Mouse (Mus musculus): Measurements from ENCODE around the gene Midn. TPM values are rescaled to one million over a fixed set of nuclear protein-coding genes. Genes with fewer than 3 reads are reported as not detected.

The Midn gene
- total and polyA plus RNA-seq, 3 experiments: 8.1 to 26.7 TPM; not detected in 1

DNA sequence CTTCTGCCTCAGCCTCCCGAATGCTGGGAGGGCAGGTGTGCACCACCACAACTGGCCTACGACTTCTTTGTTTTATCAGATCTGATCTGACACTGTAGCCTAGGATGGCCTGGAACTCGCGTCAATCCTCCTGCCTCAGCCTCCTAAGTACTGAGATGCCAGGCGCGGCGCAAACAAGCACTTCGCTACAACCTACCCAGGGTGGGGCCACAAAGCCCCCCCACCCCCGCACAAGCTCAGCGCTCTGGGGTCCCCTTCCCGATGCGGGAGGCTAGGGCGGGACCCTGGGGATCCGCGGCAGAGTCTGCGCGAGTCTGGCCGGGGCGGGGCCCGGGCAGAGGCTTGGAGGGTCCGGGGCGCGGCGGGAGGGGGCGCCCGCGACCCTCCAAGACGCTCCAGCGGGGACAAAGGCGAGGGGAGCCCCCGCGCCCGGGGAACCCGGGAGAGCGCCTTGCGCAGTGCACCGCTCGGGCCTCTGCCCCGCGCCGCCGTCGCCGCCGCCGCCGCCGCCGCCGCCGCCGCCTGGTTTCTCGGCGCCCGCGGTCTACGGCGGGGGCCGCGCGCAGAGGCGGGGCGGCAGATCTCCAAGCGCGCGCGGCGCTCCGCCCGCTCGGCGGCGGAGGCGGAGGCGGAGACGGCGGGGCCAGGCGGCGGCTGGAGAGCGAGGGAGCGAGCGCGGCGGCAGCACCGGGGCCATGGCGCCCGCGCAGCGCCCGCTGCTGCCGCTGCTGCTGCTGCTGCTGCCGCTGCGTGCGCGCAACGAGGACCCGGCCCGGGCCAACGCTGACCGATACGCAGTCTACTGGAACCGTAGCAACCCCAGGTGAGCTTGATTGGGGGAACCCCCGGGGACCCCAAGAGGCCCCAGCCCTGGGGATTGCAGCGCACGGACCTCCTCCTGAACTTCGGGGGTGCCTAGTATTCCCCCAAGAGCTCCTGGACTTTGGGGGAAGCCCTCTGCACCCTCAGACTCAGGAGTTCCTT, 31.3 kb downstream of the Midn start, which contains the start of gene Efna2:
Gene Efna2, plus strand, starts transcription at position 415 of the 984 bp plus-strand sequence.
- Histone ChIP-seq H3K27ac (ENCODE audit: control insufficient read depth, low read depth, low read length) (no peak within 1 kb of the TSS), H3K79me2 (ENCODE audit: control insufficient read depth, insufficient read depth, low read length, poor library complexity) (no peaks in the 10 kb centered on the region), H3K4me1 (ENCODE audit: control insufficient read depth in 1 of 2, insufficient read depth in 2 of 2, low read length in 2 of 2) (no peaks in the 10 kb centered on the region), H3K27me3 (ENCODE audit: control insufficient read depth in 1 of 2, insufficient read depth in 2 of 2, low read length in 2 of 2) (peaks cover 9 to 12% of the 10 kb centered on the region in 2 experiments), H3K9ac (ENCODE audit: control insufficient read depth, low read depth, low read length, poor library complexity, severe bottlenecking) (peak within 1 kb of the TSS; percentile 53), H3K4me3 (ENCODE audit: control insufficient read depth in 1 of 2, insufficient read depth in 1 of 2, low read depth in 2 of 2, low read length in 2 of 2) (peak within 1 kb of the TSS in 1 of 2 experiments; percentile 35; a peak in 2 of 4 replicates), H3K36me3 (ENCODE audit: control insufficient read depth in 1 of 2, insufficient read depth in 2 of 2, low read length in 2 of 2) (no peaks in the 10 kb centered on the region), H3K9me3 (replicated peaks; ENCODE audit: insufficient read depth, low read length) (no peaks in the 10 kb centered on the region)
- no peak for DNase-seq (ENCODE audit: low read depth, low spot score)
- no peak for TF ChIP-seq POLR2AphosphoS2 (IDR thresholded peaks at IDR 0.05; ENCODE audit: low read length)
- TF ChIP-seq E2F4 (IDR thresholded peaks at IDR 0.05; ENCODE audit: borderline replicate concordance, low read depth, low read length): no peak
- no peak for TF ChIP-seq NELFE (IDR thresholded peaks at IDR 0.05; ENCODE audit: low read depth, low read length)
- TF ChIP-seq MYB (IDR thresholded peaks at IDR 0.05; ENCODE audit: low read depth, low read length): no peak
- TF ChIP-seq SIN3A (IDR thresholded peaks at IDR 0.05; ENCODE audit: low read length): no peak
- no peak for TF ChIP-seq MAFK (IDR thresholded peaks at IDR 0.05; ENCODE audit: borderline replicate concordance, low read depth, low read length)
- no peak for TF ChIP-seq CHD2 (IDR thresholded peaks at IDR 0.05; ENCODE audit: low read length)
- TF ChIP-seq ZKSCAN1 (IDR thresholded peaks at IDR 0.05; ENCODE audit: low read depth, low read length): no peak
- TF ChIP-seq BHLHE40 (IDR thresholded peaks at IDR 0.05; ENCODE audit: borderline replicate concordance, low read depth, low read length): no peak
- TF ChIP-seq USF2 (IDR thresholded peaks at IDR 0.05; ENCODE audit: borderline replicate concordance in 1 of 2, insufficient read depth in 1 of 2, low read depth in 1 of 2, low read length in 2 of 2): no peak
- TF ChIP-seq ZC3H11A (IDR thresholded peaks at IDR 0.05; ENCODE audit: low read depth, low read length): no peak
- no peak for TF ChIP-seq KAT2A (conservative IDR thresholded peaks at IDR 0.05; ENCODE audit: low read depth, low read length)
- no peak for TF ChIP-seq TCF12 (IDR thresholded peaks at IDR 0.05; ENCODE audit: low read depth, low read length)
- no peak for TF ChIP-seq GABPA (IDR thresholded peaks at IDR 0.05; ENCODE audit: low read depth, low read length)
- no peak for TF ChIP-seq CHD1 (IDR thresholded peaks at IDR 0.05; ENCODE audit: low read depth, low read length)
- TF ChIP-seq EP300 (IDR thresholded peaks at IDR 0.05; ENCODE audit: low read depth in 1 of 2, low read length in 2 of 2): no peak
- no peak for TF ChIP-seq POLR2AphosphoS5 (IDR thresholded peaks at IDR 0.05; ENCODE audit: borderline replicate concordance, low read depth, low read length)
- no peak for TF ChIP-seq CTCF (IDR thresholded peaks at IDR 0.05 in 2 of 3, conservative IDR thresholded peaks at IDR 0.05 in 1 of 3; ENCODE audit: control insufficient read depth in 1 of 3, insufficient read depth in 1 of 3, low read depth in 2 of 3, low read length in 3 of 3, poor library complexity in 1 of 3, severe bottlenecking in 1 of 3)
- no peak for TF ChIP-seq MAX (IDR thresholded peaks at IDR 0.05; ENCODE audit: low read length)

Data from MEL (cell line).